Comparison of ENCODE assay signal across 16 mouse cellular contexts in the genomic region with DNA sequence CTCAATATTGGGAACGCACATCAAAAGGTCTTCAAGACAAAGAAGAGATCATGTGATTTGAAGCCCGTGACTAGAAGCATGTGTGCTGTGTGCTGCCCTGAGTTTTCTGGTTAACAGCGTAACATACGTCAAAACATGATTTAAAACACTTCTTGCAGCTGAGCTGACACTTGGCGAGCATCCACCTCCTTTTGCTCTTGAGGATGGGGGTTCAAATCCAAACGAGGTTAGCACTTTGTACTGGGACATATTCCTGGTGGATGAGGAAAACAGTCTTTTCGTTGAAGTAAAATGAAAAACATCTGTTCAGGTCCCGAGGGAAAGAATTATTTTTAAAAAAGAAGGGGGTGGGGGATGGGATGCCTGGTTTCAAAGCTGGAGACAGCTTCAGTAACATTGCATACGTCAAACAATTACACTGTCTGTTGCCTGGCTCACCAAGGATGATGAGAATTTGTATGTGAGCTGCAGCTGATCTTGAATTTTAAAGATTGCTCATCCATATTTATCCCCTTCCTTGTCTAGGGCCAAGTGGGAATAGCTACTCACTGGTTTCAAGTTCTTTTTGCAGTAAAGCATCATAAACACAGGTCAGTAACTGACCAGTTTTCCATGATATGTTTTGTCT. TPM values are rescaled to one million over a fixed set of nuclear protein-coding genes. Genes with fewer than 3 reads are reported as not detected.
DNase-seq lines count a peak whose midpoint lies in the region; ATAC-seq and TF ChIP-seq lines count a peak whose summit lies in the region.
"Had no signal": no experiment of that assay in that cellular context is flagged by ENCODE, and none has a peak within 500 bp of the region (broad histone marks: within the 10 kb centered on the region; RNA-seq: fewer than 3 reads in every experiment).

No protein-coding gene starts in this region.

- no peak overlapping the region for H3K4me2 ChIP-seq in heart, embryonic 11.5 days
- no peak overlapping the region for H3K4me2 ChIP-seq in midbrain, embryonic 15.5 days
- H3K4me2 ChIP-seq in midbrain, postnatal 0 days (ENCODE audit: low read depth, low read length, poor library complexity, severe bottlenecking): no peak overlapping the region
- H3K4me2 ChIP-seq: hindbrain, embryonic 15.5 days; lung, embryonic 15.5 days had no signal

- no peak for TF ChIP-seq CTCF in midbrain, postnatal 0 days (IDR thresholded peaks at IDR 0.05)

- intact Hi-C loops in heart, postnatal 10 days (cut with DNase I): no loop called here
- intact Hi-C loops in left cerebral cortex, postnatal 36 days (cut with DNase I): no loop called here

- DNase-seq in heart, adult 11 months: peak; percentile 92
- no peak for DNase-seq in midbrain, postnatal 0 days (ENCODE audit: low spot score)
- peak; percentile 19 to 23 for DNase-seq in heart, postnatal 10 days
- DNase-seq in frontal cortex, adult 2 months (ENCODE audit: extremely low spot score in 1 of 2, low spot score in 1 of 2): no peak
- no peak for DNase-seq in adrenal gland, postnatal 14 days
- no peak for DNase-seq in left cerebral cortex, postnatal 36 days (ENCODE audit: low spot score in 2 of 2)
- DNase-seq: thymus, adult 18-20 months had no signal

- no peaks in the 10 kb centered on the region for H3K27me3 ChIP-seq in heart, embryonic 11.5 days (ENCODE audit: control insufficient read depth, insufficient read depth, low read length)
- H3K27me3 ChIP-seq in midbrain, embryonic 15.5 days (replicated peaks): no peaks in the 10 kb centered on the region
- H3K27me3 ChIP-seq in midbrain, postnatal 0 days (ENCODE audit: insufficient read depth, low read length): no peaks in the 10 kb centered on the region
- H3K27me3 ChIP-seq: hindbrain, embryonic 15.5 days; lung, embryonic 15.5 days had no signal

- no peaks in the 10 kb centered on the region for H3K36me3 ChIP-seq in heart, embryonic 11.5 days (ENCODE audit: control insufficient read depth, insufficient read depth, low read length)
- no peaks in the 10 kb centered on the region for H3K36me3 ChIP-seq in midbrain, embryonic 15.5 days (replicated peaks)
- H3K36me3 ChIP-seq in midbrain, postnatal 0 days (ENCODE audit: insufficient read depth, low read length): no peaks in the 10 kb centered on the region
- H3K36me3 ChIP-seq: hindbrain, embryonic 15.5 days; lung, embryonic 15.5 days had no signal

- H3K4me3 ChIP-seq in heart, embryonic 11.5 days (ENCODE audit: low read depth, low read length): no peak overlapping the region
- no peak overlapping the region for H3K4me3 ChIP-seq in midbrain, embryonic 15.5 days
- no peak overlapping the region for H3K4me3 ChIP-seq in midbrain, postnatal 0 days (ENCODE audit: low read depth, low read length)
- H3K4me3 ChIP-seq: hindbrain, embryonic 15.5 days; lung, embryonic 15.5 days had no signal

- H3K9ac ChIP-seq in heart, embryonic 11.5 days (ENCODE audit: low read depth, low read length): no peak overlapping the region
- H3K9ac ChIP-seq in midbrain, embryonic 15.5 days: no peak overlapping the region
- H3K9ac ChIP-seq in midbrain, postnatal 0 days (replicated peaks; ENCODE audit: low read length, poor library complexity, severe bottlenecking): no peak overlapping the region
- H3K9ac ChIP-seq: hindbrain, embryonic 15.5 days; lung, embryonic 15.5 days had no signal

- no peaks in the 10 kb centered on the region for H3K4me1 ChIP-seq in heart, embryonic 11.5 days (ENCODE audit: control insufficient read depth, insufficient read depth, low read length)
- no peaks in the 10 kb centered on the region for H3K4me1 ChIP-seq in midbrain, embryonic 15.5 days
- H3K4me1 ChIP-seq in midbrain, postnatal 0 days (ENCODE audit: insufficient read depth, low read length): no peaks in the 10 kb centered on the region
- H3K4me1 ChIP-seq: hindbrain, embryonic 15.5 days; lung, embryonic 15.5 days had no signal

- no peak for ATAC-seq in heart, embryonic 11.5 days (replicated peaks; ENCODE audit: insufficient number of reproducible peaks, low FRiP score, low TSS enrichment)
- 0 out of 2 replicates have a peak, but pooled peaks have one; percentile 37 for ATAC-seq in midbrain, embryonic 15.5 days (replicated peaks)
- no peak for ATAC-seq in midbrain, postnatal 0 days (ENCODE audit: low FRiP score)

- H3K27ac ChIP-seq in heart, embryonic 11.5 days (ENCODE audit: low read depth, low read length): no peak overlapping the region
- H3K27ac ChIP-seq in midbrain, embryonic 15.5 days: peak overlapping the region; percentile 25; the same call in 1 of the 2 replicates
- no peak overlapping the region for H3K27ac ChIP-seq in midbrain, postnatal 0 days (ENCODE audit: low read depth, low read length)
- H3K27ac ChIP-seq: hindbrain, embryonic 15.5 days; lung, embryonic 15.5 days had no signal

- WGBS in heart, embryonic 11.5 days (ENCODE audit: insufficient replicate concordance): 58% methylated on average over 9 of the region's 9 CpGs
- 41% methylated on average over 9 of the region's 9 CpGs for WGBS in midbrain, embryonic 15.5 days
- 46% methylated on average over 9 of the region's 9 CpGs for WGBS in midbrain, postnatal 0 days

- no peaks in the 10 kb centered on the region for H3K9me3 ChIP-seq in heart, embryonic 11.5 days (replicated peaks; ENCODE audit: control insufficient read depth, low read length)
- no peaks in the 10 kb centered on the region for H3K9me3 ChIP-seq in midbrain, embryonic 15.5 days
- no peaks in the 10 kb centered on the region for H3K9me3 ChIP-seq in midbrain, postnatal 0 days (ENCODE audit: low read length)
- H3K9me3 ChIP-seq: hindbrain, embryonic 15.5 days; lung, embryonic 15.5 days had no signal

RNA-seq across cellular contexts. Expression of gene Ube2u, which starts 16.0 kb away (rescaled TPM):
- polyA plus RNA-seq in heart, embryonic 11.5 days (2014; fragmentation: Nextera tagmentation; extraction: Ambion mirVana): 0.36 and 0.42 TPM in 2 replicates
- polyA plus RNA-seq in midbrain, embryonic 15.5 days (2015; fragmentation: Nextera tagmentation; extraction: Ambion mirVana): 0.29 and 0.63 TPM in 2 replicates
- 0.76 and 0.82 TPM in 2 replicates for total RNA-seq in midbrain, postnatal 0 days (2014; rRNA removed)
- 0.25 TPM in 1 of 2 replicates, not detected in the other for polyA plus RNA-seq in midbrain, postnatal 0 days (2015; fragmentation: Nextera tagmentation; extraction: Ambion mirVana)
- total RNA-seq in heart, postnatal 10 days (2021): not detected
- 0.16 TPM in 1 of 2 replicates, not detected in the other for polyA plus RNA-seq in frontal cortex, adult 2 months (2012; rRNA removed)
- not detected in 2 replicates for total RNA-seq in adrenal gland, postnatal 14 days (2021)
- total RNA-seq in left cerebral cortex, postnatal 36 days (2021): not detected
- total RNA-seq: adrenal gland, adult 18-20 months; left cerebral cortex, postnatal 14 days; monocyte, adult 5-6 weeks had no signal
- polyA plus RNA-seq: large intestine, adult 2 months; spleen, adult 2 months had no signal

Comparison
In these comparisons a context has a peak if more than half of its experiments do, and no peak if none do; other contexts are left out.
1. DNase-seq: peak in heart, adult 11 months (single experiment) and heart, postnatal 10 days (2 of 2); none in midbrain, postnatal 0 days (single experiment), frontal cortex, adult 2 months (0 of 2), adrenal gland, postnatal 14 days (single experiment) and left cerebral cortex, postnatal 36 days (0 of 2).